Mouse (Mus musculus) thymus, postnatal 4 days (tissue): ENCODE data around the gene Krtcap2.

Source experiments
- DNase-seq: peaks from one replicate; pipeline ENCODE4 v3.0.0; 2021

The Krtcap2 gene

DNA sequence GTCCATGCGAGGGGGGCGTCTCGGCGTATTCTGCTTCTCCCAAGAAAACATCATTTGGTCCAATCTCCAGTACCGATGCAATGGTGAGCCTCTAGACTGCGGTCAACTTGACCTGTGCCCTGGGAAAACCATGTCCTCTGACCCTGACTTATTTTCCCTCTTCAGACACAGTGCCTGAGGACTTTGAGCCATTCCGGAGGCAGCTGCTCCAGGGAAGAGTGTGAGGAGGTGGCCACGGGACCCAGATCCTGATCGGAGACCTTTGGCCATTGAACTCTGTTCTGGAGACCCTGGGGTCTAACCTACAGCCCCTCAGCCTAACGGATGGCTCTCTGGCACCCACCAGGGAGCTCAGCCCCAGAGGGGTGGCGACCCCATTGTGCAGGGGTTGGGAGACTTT lies 19.4 kb upstream of the Krtcap2 start:
- DNase-seq = no peak

DNA sequence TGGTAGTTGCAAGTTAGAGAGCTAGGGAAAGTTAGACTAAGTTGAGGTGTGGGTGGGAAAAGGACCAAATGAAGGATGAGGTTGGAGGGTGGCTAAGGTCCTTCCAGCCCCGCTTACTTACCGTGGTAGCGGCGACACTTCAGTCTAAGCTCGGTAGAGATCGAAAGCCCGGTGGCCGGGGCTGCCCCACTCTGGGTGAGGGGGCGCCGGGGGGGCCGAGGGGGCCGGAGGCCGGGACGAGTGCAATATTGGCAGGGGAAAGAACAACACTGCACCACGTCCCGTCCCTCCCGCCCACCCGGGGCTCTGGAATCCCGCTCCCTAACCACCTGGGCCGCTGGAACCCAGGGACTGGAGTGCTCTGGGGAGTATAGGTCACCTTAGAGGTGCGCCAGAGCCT lies 18.9 kb upstream of the Krtcap2 start, which contains the start of gene Mtx1:
Gene Mtx1 (minus strand): TSS at position 189 of the 400 bp plus-strand sequence.
- DNase-seq = peak; percentile 30

DNA sequence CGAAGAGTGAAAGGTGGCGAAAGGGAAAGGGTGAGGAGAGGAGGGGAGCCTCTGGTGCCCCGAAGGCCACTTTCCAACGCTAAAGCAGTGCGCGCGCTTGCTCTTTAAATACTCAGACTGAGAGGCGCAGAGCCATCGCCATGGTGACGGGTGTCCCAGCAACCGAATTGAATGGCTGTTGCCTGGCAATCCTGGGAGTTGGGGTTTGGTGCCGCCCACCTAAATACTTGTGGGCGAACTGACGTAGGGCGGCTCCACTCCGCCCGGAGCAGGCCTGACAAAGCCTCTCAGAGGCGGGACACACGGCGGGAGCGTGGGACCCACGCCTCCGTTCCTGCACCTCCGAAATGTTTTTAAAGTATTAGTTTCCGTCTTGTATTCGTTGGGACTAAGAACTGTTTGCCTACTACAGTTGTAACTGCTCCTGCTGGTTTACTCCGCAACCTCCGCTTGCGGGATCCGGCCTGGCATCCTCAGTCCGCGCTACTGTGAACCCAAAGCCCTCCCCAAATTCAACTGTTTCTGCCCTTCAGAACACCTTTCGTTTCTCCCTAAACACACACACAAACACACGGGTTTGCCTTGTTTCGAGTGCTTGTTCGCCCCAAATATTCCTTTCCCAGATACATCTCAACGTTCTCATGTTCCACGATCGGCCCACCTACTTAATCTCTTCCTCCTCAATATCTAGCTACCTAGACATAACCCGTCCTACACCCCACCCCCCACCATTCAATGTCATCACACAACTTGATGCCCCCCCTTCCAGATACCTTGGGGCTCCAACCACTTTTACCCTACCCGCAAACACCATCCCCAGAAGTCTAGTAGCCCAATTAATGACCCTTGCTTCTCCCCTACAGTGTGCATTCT lies 18.2 kb upstream of the Krtcap2 start:
- peak; percentile 70 for DNase-seq

DNA sequence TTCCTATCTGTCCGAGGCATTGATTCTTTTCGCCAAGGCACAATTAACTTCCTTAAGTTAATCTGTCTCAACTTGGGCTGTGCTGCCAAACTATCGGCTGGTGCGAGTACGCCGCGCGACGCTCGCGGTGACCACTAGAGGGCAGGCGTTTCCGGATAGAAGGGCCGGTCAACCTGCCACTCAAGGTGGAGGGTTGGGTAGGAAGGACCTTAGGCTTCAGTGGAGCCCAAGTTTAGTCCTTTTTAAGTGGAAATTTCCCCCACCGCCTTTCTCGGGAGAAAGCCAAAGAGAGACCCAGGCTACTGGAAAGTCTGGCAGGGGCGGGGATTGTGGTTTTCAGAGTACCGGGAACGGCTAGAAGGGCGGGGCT lies 17.6 kb upstream of the Krtcap2 start:
- DNase-seq = peak; percentile 93

DNA sequence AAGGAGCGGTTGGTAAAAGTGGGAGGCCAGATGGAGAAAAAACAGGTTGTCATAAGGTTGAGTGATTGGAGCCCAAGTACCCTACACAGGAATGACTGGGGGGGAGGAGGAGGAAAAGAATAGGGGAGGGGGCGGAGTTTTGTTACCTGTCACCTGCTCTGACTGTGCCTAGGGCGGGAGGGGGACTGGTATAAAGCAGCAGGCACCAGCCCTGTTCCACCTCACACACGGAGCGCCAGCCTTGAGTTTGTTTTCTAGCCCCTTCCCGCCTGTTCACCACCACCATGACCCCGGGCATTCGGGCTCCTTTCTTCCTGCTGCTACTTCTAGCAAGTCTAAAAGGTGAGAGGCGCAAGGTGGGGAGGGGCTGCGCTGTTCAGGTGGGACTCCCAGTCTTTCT lies 16.9 kb upstream of the Krtcap2 start, which contains the start of gene Muc1:
Gene Muc1 (plus strand): TSS at position 222 of the 400 bp plus-strand sequence.
- no peak for DNase-seq

DNA sequence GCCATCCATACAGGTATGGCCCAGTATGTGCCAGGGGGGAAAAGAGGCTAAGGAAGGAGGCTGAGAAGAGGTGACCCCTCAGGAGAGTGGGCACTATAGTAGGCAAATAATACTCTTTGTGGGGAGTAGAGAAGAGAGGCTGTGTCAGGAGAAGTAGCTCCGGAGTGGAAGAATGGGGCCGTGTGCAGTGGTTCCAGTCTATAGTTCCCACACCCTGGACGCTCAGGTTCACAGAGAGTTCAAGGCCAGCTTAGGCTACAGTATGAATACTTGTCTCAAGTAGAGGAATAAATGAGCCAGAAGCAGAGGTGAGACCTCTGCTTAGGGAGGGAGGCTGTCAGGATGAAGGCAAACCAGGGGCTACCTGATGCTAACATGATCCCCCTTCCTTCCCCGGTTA lies 16.5 kb upstream of the Krtcap2 start:
- no peak for DNase-seq

DNA sequence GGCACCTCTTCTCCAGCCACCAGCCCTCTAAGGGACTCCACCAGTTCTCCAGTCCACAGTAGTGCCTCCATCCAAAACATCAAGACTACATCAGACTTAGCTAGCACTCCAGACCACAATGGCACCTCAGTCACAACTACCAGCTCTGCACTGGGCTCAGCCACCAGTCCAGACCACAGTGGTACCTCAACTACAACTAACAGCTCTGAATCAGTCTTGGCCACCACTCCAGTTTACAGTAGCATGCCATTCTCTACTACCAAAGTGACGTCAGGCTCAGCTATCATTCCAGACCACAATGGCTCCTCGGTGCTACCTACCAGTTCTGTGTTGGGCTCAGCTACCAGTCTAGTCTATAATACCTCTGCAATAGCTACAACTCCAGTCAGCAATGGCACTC lies 15.2 kb upstream of the Krtcap2 start:
- DNase-seq = no peak

DNA sequence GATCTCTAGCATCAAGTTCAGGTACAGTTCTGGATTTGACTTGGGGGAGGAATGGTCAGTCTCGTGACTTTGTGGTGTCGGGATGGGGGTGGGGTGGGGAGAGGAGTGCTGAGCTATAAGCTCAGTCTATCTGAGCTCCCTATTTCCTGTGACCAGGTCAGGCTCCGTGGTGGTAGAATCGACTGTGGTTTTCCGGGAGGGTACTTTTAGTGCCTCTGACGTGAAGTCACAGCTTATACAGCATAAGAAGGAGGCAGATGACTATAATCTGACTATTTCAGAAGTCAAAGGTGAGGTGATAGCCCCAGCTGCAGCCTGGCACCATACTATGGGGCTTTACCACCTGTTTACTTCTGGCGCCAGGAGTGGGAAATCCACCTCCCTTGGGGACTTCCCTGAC lies 14.4 kb upstream of the Krtcap2 start:
- DNase-seq = no peak

DNA sequence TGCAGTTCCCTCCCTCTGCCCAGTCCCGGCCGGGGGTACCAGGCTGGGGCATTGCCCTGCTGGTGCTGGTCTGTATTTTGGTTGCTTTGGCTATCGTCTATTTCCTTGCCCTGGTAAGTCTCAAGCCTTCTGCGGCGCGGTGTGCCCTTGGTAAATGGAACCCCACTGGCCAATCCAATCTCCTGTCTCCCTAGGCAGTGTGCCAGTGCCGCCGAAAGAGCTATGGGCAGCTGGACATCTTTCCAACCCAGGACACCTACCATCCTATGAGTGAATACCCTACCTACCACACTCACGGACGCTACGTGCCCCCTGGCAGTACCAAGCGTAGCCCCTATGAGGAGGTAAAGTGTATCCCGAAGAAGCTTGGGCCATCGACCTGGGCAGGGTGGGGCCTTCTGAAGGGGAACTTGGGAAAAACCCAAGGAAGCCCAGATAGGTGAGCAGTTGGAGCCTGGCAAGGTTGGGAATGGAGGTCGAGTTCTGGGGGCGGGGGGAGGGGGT lies 13.9 kb upstream of the Krtcap2 start:
- no peak for DNase-seq

DNA sequence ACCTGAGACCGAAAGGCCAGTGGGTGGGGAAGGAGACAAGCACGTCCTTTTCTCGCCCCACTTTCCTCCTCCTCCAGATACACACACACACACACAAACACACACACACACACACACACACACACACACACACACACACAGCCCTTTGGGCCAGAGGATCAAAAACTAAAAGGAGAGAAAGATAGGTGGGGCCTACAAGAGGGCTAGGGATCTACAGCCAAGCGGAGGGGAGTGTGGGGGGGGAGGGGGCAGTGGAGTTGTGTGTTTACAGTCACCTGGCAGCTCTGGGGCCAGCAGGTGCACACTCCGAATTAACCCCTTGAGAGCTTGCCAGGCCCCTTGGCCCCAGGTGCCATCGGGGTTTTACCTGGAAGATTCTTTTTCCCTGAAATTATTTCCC lies 13.2 kb upstream of the Krtcap2 start:
- no peak for DNase-seq

DNA sequence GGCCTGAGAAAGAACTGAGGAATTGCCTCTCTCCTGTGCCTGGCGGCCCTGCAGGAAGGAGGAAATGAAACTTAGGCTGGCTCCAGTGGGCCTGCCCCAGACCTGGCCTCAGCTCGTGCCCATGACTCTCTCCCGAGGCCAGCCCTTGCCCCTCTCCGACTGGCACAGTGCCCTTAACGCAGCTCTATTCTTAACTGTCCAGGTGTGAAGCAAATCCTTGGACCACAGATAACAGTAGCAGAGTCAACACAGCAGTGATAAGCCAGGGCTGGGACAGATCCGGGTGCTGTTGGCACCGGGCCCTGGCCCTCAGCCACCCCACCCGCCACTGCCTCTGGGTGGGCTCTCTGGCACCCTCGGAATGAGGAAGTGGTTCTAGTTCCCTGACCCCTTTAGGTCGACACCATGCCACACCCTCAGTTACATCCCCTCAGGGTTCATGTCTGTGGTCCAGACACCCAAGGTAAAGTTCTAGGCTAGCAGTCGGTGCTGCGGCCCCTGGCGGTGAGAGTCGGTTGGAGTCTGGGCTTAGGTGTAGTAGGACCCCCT lies 12.1 kb upstream of the Krtcap2 start:
- no peak for DNase-seq

DNA sequence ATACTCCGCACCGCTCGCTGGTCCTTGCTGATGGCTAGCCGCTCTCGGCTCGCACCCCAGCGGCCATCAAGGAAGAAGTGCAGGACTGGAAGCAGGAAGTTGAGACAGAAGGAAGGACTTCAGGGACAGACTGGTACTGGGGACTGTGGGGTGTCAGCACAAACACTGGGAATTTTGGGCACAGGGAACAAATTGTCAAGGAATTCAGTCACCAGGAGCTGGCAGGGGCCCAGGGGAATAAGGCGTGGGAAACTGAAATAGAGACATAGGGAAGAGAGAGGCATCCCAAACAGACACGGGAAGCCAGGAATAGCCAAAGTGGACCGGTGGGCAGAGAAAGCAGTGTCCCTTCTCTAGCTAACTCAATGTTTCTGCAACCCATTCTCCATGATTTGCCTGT lies 9.2 kb upstream of the Krtcap2 start:
- DNase-seq = no peak

DNA sequence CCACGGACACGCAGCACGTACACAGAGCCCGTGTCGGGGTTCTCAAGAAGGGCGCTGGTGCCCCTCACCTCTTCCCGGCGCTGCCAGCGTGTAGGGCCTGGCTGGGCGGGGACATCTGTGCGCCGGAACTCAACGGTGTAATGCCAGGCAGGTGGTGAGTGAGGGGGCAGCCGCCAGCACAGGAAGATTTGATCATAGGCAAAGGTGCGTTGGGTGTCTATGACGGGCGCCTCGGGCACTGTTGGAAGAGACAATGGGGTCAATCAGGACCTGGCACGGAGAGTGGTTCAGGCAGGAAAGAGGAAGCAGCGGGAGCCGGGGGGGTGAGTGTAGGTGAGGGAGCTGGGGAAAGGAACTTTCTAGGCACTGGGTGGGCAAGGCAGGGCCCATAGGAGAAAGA lies 8.1 kb upstream of the Krtcap2 start:
- no peak for DNase-seq

DNA sequence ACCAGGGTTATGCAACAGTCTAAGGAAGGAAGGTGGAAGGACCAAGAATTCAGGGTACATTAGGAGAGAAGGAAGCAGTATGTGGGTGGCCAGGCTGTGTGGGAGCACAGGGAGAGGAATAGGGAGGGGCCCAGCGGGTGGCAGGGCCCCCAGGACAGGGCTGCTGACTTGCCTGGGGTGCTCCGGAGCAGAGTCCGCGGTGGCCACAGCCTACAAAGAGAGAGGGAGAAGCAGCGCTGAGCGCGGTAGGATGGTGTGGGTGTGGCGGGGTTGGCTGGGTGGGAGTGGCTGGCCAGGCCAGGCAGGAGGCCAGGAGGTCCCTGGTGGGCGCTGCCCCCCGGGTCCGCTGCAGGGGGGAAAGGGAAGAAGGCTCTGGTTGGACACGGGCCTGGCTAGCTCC lies 7.3 kb upstream of the Krtcap2 start:
- DNase-seq = no peak

DNA sequence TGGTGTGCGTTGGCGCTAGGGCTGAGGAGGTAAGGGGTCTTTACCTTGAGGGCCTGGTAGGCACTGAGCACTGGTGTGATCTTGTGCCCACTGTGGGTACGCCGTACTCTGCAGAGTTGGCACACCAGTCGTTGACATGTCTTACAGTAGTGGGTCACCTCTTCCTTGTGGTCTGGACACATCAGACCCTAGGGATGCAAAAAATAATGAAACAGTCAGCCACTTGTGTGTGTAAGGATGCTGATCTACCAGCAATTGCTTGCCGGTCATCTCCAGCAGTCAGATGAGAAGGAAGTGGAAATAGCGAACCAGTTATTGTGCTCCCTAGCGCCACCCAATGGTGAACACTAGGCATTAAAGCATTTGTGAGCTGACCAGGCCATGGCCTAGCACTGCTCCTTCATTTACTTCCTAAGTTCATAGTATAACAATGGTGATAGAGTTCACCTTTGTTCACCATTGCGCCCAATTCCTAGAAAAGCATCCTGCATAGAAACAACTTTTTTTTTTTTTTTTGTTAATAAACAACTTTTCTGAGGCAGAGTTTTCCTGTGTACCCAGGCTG lies 3.4 kb upstream of the Krtcap2 start:
- peak; percentile 54 for DNase-seq

DNA sequence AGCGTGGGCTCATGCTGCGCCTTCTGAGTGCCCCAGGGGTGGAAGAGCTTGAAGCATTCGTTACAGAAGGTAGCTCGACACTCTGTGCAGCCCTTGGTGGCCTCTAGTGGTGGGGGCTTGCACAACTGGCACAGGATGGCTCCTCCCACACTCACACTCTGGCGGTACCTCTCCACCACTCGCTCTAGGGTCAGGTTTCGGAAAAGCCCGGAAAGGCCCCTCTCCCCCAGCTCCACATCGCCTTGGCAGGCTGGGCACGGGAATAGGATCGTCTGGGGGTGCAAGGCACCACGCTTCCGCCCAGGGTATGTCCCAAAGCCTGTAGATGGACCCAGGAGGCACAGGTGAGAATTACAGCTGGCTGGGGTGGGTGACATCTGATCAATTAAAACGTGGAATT lies 2.2 kb upstream of the Krtcap2 start:
- peak; percentile 87 for DNase-seq

DNA sequence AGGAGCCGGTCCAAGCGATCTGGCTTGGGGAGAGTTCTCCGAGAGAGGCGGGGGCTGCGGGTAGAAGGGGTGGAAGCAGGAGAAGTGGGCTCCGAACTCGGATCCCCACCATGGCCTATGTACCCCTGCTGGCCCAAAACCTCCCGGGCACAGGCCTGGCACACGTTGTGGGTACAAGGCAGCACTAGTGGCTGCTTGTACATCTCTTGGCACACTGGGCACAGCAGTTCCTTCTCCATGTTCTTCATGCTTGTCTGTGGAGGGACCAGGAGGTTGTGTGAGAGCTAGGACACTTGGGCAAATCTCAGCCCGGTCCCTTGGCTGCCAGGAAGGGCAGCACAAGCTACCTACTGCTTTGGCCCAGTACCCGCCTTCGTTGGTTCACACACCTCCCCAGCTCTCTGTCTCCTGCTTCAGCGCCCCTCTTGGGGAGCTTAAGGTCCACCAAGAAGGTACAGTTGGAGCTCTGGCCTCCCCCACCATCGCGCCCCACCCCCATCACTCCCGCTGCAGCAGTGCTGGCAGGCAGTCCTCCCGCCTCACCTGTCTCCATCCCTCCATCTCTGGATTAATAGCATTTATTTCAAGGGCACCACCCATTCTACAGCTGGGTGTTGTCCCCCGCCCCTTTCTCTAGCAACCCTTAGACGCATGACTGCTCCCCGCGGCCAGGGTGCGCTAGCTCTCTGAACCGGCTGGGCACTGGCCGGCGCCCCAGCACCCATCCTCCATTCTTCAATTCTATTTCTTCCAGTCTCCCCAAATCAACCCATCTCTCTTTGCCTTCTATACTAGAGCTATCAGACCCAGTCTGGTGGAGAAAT lies 1.4 kb upstream of the Krtcap2 start:
- peak; percentile 67 for DNase-seq

DNA sequence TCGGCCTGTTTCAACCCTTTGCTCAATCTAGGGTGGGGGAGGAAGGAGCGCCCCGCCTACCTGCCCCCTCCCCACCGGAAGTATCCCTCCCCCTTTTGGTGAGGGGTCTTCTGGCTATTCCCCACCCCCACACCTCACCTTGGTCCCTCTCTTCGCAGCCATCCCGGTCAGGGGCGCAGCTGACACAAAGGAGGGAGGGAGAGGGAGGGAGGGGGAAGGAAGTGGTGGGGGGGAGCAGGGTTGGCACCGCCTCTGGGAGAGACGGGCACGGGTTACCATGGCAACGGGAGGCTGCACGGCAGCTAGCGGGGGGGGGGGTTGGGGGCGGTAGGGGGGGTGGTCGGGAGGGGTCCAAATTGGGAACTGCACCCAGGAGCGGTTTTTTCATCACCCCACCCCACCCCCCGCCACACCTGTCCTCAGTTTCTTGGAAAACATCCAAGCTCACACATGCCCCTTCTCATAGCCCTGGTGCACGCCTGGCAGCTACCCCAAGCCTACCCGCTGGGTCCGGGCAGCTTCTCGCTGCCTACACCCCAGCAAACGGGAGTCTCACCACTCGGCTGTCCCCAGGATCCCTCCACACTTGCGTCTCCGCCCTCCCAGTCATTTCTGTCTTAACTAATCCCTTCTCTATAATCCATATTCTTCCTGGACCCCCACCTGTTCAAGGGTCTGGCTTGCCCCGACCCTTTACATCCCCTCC lies 631 bp upstream of the Krtcap2 start:
- peak; percentile 79 for DNase-seq

DNA sequence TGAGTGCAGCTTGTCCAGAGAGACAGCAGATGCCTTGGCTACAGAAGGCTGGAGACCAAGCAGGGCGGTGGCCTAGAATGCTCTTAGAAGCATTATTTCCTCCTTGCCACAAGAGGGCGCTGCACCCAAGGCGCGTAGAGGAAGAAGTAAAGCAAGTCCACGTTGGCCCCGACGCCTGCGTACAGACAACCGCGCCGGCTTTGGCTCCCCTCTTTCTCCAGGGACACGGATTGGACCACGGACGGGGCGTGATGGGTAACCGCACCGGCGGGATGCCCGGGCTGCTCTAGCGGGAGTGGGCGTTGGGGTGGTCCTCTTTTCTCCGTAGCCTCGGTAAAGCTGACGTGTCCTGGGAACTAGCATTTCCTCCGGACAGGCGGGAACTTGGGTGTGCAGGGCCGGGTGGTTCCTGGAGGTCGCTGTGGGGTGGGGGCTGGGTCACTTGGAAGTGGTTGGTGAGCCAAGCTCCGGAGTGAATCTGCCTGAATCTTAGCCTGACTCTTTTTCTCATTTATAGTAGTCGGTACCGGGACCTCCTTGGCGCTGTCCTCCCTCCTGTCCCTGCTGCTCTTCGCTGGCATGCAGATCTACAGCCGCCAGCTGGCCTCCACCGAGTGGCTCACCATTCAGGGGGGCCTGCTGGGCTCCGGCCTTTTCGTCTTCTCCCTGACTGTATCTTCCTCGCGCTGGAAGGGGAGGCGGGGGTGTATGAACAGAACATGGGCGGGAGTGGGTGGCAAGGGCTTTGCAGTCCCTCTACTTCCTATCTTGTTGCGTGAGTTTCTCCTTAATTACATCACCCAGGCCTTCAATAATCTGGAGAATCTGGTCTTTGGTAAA lies 715 bp downstream of the Krtcap2 start, which contains the start of gene Trim46:
Gene Trim46 (minus strand): TSS at position 49 of the 840 bp plus-strand sequence.
- DNase-seq = peak; percentile 91

DNA sequence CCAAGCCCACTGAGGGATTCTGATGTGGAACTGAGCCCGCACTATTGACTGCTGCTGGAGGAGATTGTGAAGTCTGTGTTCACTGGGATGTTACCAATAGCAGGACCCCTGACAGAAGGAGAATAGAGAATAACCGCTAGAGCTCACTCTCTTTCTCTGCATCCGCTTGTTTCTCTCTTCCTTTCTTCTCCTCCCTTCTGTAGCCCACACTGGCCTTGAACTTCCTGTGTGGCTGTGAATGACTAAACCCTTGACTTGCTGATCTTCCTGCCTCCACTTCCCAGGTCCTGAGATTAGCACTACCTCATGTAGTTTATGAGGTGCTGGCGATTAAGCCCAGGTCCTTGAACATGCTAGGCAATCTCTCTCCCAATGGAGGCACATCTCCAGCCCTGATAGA lies 1.7 kb downstream of the Krtcap2 start:
- no peak for DNase-seq

DNA sequence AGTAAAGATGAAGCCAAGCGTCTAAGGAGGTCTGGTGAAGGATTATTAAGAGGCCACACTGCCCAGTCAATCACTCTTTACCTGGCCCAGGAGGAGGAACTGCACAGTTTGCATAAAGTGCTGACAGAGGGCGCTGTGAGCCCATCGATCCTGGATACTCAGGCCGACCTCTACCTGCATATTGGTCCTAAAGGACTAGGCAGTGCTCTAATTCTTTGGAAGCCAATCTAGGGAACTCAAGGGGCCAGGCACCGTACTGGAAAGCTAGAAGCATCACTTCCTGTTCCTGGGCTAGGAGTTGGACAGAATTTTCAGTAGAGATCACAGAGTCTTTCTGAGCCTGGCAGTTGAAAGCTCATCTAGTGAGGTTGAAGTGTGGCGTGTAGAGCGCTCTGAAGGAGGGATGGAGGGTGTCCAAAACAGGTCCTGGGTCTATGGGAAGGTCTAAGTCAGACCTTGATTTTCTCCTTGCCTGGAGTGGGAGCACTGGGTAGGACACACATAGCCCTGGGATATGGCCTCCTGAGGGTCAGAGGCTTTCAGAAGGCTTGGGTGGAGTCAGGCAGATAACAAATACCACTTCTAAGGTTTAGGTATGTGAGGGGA lies 4.8 kb downstream of the Krtcap2 start:
- DNase-seq = peak; percentile 81
